Mouse (Mus musculus) limb, embryonic 10.5 days (tissue): ENCODE results near the gene Ttyh3. TPM values are rescaled to one million over a fixed set of nuclear protein-coding genes. Genes with fewer than 3 reads are reported as not detected.

Source experiments
- DNase-seq: peaks from one replicate; pipeline ENCODE4 v3.0.0-alpha.2; 2017; ENCODE audit warnings: low spot score
- H3K27ac ChIP-seq: fragments of 300-500 bp; sonication (generic); 2 replicates; pipeline ENCODE4 v1.5.1; 2016; ENCODE audit warnings: mild to moderate bottlenecking
- H3K27me3 ChIP-seq: fragments of 300-500 bp; sonication (generic); 2 replicates; pipeline ENCODE4 v1.6.1; 2016; ENCODE audit warnings: low read depth, mild to moderate bottlenecking; ENCODE audit not compliant: poor library complexity, severe bottlenecking
- H3K36me3 ChIP-seq: fragments of 300-500 bp; sonication (generic); 2 replicates; pipeline ENCODE4 v1.6.1; 2016; ENCODE audit warnings: mild to moderate bottlenecking, moderate library complexity
- H3K4me1 ChIP-seq: fragments of 300-500 bp; sonication (generic); 2 replicates; pipeline ENCODE4 v1.6.1; 2016
- H3K4me3 ChIP-seq: fragments of 300-500 bp; sonication (generic); 2 replicates; pipeline ENCODE4 v1.5.1; 2016; ENCODE audit warnings: mild to moderate bottlenecking, moderate library complexity
- H3K9me3 ChIP-seq: fragments of 300-500 bp; sonication (generic); replicated peaks from 2 replicates; pipeline ENCODE4 v1.6.1; 2016; ENCODE audit warnings: mild to moderate bottlenecking
- WGBS: fragments of 180-500 bp; shearing (Covaris S2); methylation state at CpG from one replicate; pipeline ENCODE4 v1.1.7; 2016; 5-methylcytosine and 5-hydroxymethylcytosine counted together
- polyA plus RNA-seq: library from polyadenylated mRNA; unstranded; fragments of >200 nt; fragmentation: Nextera tagmentation; extraction: Ambion mirVana; gene quantifications from 2 replicates; pipeline ENCODE4 v1.2.1, GENCODE M21; 2016

The Ttyh3 gene
- polyA plus RNA-seq, 1 experiment from 2014 or later, result 47.0 TPM

GRCm38 (mm10) chr5:140663621-140664180 is 14.9 kb upstream of the Ttyh3 start:
- peaks cover 24% of the 10 kb centered on the region for H3K4me1 ChIP-seq
- no peaks in the 10 kb centered on the region; the same call in 1 of the 2 replicates for H3K9me3 ChIP-seq
- H3K27ac ChIP-seq, result no peak overlapping the region; the same call in 1 of the 2 replicates
- no peak overlapping the region for H3K4me3 ChIP-seq
- 71% methylated on average over 7 of the region's 7 CpGs for WGBS
- peaks cover 14% of the 10 kb centered on the region; the same call in 1 of the 2 replicates for H3K27me3 ChIP-seq
- peak; percentile 63 for DNase-seq
- peaks cover 18% of the 10 kb centered on the region for H3K36me3 ChIP-seq

GRCm38 (mm10) chr5:140662741-140663592 is 14.1 kb upstream of the Ttyh3 start:
- Histone ChIP-seq H3K9me3 (no peaks in the 10 kb centered on the region), H3K27me3 (peaks cover 14% of the 10 kb centered on the region; the same call in 1 of the 2 replicates), H3K36me3 (peaks cover 11% of the 10 kb centered on the region), H3K27ac (peak overlapping the region; percentile 0; the same call in 1 of the 2 replicates), H3K4me1 (peaks cover 24% of the 10 kb centered on the region), H3K4me3 (no peak overlapping the region)
- no peak for DNase-seq
- WGBS, result 76% methylated on average over 17 of the region's 17 CpGs

- Histone ChIP-seq H3K4me1 (peaks cover 24% of the 10 kb centered on the region), H3K4me3 (no peak overlapping the region), H3K9me3 (no peaks in the 10 kb centered on the region), H3K27ac (peak overlapping the region; percentile 0; the same call in 1 of the 2 replicates), H3K27me3 (peaks cover 14% of the 10 kb centered on the region; the same call in 1 of the 2 replicates), H3K36me3 (peaks cover 5% of the 10 kb centered on the region; the same call in 1 of the 2 replicates)
- DNase-seq, result no peak
- WGBS, result 74% methylated on average over 12 of the region's 12 CpGs
These were observed 13.2 kb upstream of the Ttyh3 start for GRCm38 (mm10) chr5:140661875-140662643.

GRCm38 (mm10) chr5:140661427-140661826 is 12.6 kb upstream of the Ttyh3 start:
- DNase-seq, result no peak
- Histone ChIP-seq H3K36me3 (peaks cover 5% of the 10 kb centered on the region; the same call in 1 of the 2 replicates), H3K27ac (no peak overlapping the region), H3K27me3 (peaks cover 14% of the 10 kb centered on the region; the same call in 1 of the 2 replicates), H3K4me3 (no peak overlapping the region), H3K4me1 (peaks cover 24% of the 10 kb centered on the region), H3K9me3 (no peaks in the 10 kb centered on the region)
- 80% methylated on average over 8 of the region's 8 CpGs for WGBS

- Histone ChIP-seq H3K4me3 (no peak overlapping the region), H3K9me3 (no peaks in the 10 kb centered on the region), H3K27ac (no peak overlapping the region), H3K36me3 (no peaks in the 10 kb centered on the region; the same call in 1 of the 2 replicates), H3K4me1 (peaks cover 24% of the 10 kb centered on the region), H3K27me3 (peaks cover 14% of the 10 kb centered on the region; the same call in 1 of the 2 replicates)
- no peak for DNase-seq
- WGBS, result 89% methylated on average over 1 of the region's 1 CpGs
These were observed 11.6 kb upstream of the Ttyh3 start for GRCm38 (mm10) chr5:140660398-140660797.

- 45% methylated on average over 16 of the region's 16 CpGs for whole genome bisulfite sequencing
- Histone ChIP-seq H3K36me3 (no peaks in the 10 kb centered on the region), H3K27me3 (peaks cover 14% of the 10 kb centered on the region; the same call in 1 of the 2 replicates), H3K4me3 (no peak overlapping the region), H3K27ac (no peak overlapping the region), H3K4me1 (peaks cover 24% of the 10 kb centered on the region), H3K9me3 (no peaks in the 10 kb centered on the region)
- no peak for DNase-seq
These were observed 10.9 kb upstream of the Ttyh3 start for GRCm38 (mm10) chr5:140659607-140660272.

- DNase-seq, result no peak
- Histone ChIP-seq H3K4me1 (peaks cover 11% of the 10 kb centered on the region), H3K36me3 (no peaks in the 10 kb centered on the region), H3K27ac (no peak overlapping the region), H3K9me3 (no peaks in the 10 kb centered on the region), H3K4me3 (no peak overlapping the region), H3K27me3 (0 out of 2 replicates have a peak, but pooled peaks cover 1% of the 10 kb centered on the region)
- 80% methylated on average over 15 of the region's 15 CpGs for WGBS
These were observed 5.4 kb upstream of the Ttyh3 start for GRCm38 (mm10) chr5:140654096-140654845.

GRCm38 (mm10) chr5:140652587-140652986 is 3.8 kb upstream of the Ttyh3 start:
- Histone ChIP-seq H3K9me3 (no peaks in the 10 kb centered on the region), H3K27ac (no peak overlapping the region), H3K36me3 (no peaks in the 10 kb centered on the region), H3K27me3 (no peaks in the 10 kb centered on the region), H3K4me3 (no peak overlapping the region), H3K4me1 (peaks cover 20% of the 10 kb centered on the region)
- no peak for DNase-seq
- 81% methylated on average over 7 of the region's 7 CpGs for WGBS

- 88% methylated on average over 11 of the region's 11 CpGs for WGBS
These were observed 2.4 kb upstream of the Ttyh3 start for GRCm38 (mm10) chr5:140651231-140651630.

GRCm38 (mm10) chr5:140649881-140650414 is 1.1 kb upstream of the Ttyh3 start:
- no peak for DNase-seq
- H3K4me3 ChIP-seq, result peak overlapping the region; percentile 84
- H3K27ac ChIP-seq, result peak overlapping the region; percentile 98

More at GRCm38 (mm10) chr5:140651231-140651630, 2.4 kb upstream of the Ttyh3 start:
- H3K9me3 ChIP-seq, result no peaks in the 10 kb centered on the region
- H3K4me1 ChIP-seq, result peaks cover 34% of the 10 kb centered on the region
- no peaks in the 10 kb centered on the region for H3K27me3 ChIP-seq
- DNase-seq, result no peak
- H3K4me3 ChIP-seq, result no peak overlapping the region
- H3K36me3 ChIP-seq, result peaks cover 11% of the 10 kb centered on the region
- no peak overlapping the region for H3K27ac ChIP-seq

GRCm38 (mm10) chr5:140649101-140649667 is 353 bp upstream of the Ttyh3 start:
- WGBS, result 4% methylated on average over 26 of the region's 26 CpGs

More at GRCm38 (mm10) chr5:140649881-140650414, 1.1 kb upstream of the Ttyh3 start:
- peaks cover 23% of the 10 kb centered on the region for H3K36me3 ChIP-seq
- H3K27me3 ChIP-seq, result no peaks in the 10 kb centered on the region
- H3K4me1 ChIP-seq, result peaks cover 47% of the 10 kb centered on the region
- H3K9me3 ChIP-seq, result no peaks in the 10 kb centered on the region
- WGBS, result 63% methylated on average over 7 of the region's 7 CpGs

More at GRCm38 (mm10) chr5:140649101-140649667, 353 bp upstream of the Ttyh3 start:
- Histone ChIP-seq H3K4me3 (peak overlapping the region; percentile 84), H3K9me3 (no peaks in the 10 kb centered on the region), H3K27me3 (no peaks in the 10 kb centered on the region), H3K4me1 (peaks cover 51% of the 10 kb centered on the region), H3K27ac (peak overlapping the region; percentile 98), H3K36me3 (peaks cover 31% of the 10 kb centered on the region)
- peak; percentile 98 for DNase-seq
